Mouse (Mus musculus) C2C12 (cell line): ENCODE measurements at regions not wholly inside any gene's neighbourhood (a gene's known extent, or its start where the extent isn't known, plus 50 kb on each side); places are given as distances from the start of the nearest gene placed in this dataset.

Experiments used
- CEBPB ChIP-seq: IDR thresholded peaks from one replicate; pipeline ENCODE4 v1.6.1; 2011; ENCODE audit warnings: low read depth, mild to moderate bottlenecking, control low read depth, moderate library complexity
- CTCF ChIP-seq: IDR thresholded peaks from one replicate; pipeline ENCODE4 v1.5.1; 2011; ENCODE audit not compliant: control insufficient read depth, insufficient read depth, insufficient read length
- FOSL1 ChIP-seq: IDR thresholded peaks from one replicate; pipeline ENCODE4 v1.8.0; 2011; ENCODE audit warnings: mild to moderate bottlenecking, low read length; ENCODE audit not compliant: poor library complexity, insufficient read depth, severe bottlenecking
- MAX ChIP-seq: IDR thresholded peaks from one replicate; pipeline ENCODE4 v1.6.1; 2011; ENCODE audit warnings: mild to moderate bottlenecking, control low read depth
- MYOG ChIP-seq: IDR thresholded peaks from one replicate; pipeline ENCODE4 v1.6.1; 2011; ENCODE audit not compliant: control insufficient read depth, insufficient read length; ENCODE audit errors: extremely low read depth
- USF1 ChIP-seq: IDR thresholded peaks from one replicate; pipeline ENCODE4 v1.6.1; 2011; ENCODE audit warnings: low read depth, mild to moderate bottlenecking, control low read depth, moderate library complexity

GRCm38 (mm10) chr6:67140645-67141250, 97.2 kb upstream of the Serbp1 start:
- TF ChIP-seq CTCF (no peak), FOSL1 (no peak), MYOG (no peak), USF1 (no peak), MAX (no peak), CEBPB (no peak)
